Mouse (Mus musculus): ENCODE measurements at regions not wholly inside any gene's neighbourhood (a gene's known extent, or its start where the extent isn't known, plus 50 kb on each side); places are given as distances from the start of the nearest gene placed in this dataset.

DNA sequence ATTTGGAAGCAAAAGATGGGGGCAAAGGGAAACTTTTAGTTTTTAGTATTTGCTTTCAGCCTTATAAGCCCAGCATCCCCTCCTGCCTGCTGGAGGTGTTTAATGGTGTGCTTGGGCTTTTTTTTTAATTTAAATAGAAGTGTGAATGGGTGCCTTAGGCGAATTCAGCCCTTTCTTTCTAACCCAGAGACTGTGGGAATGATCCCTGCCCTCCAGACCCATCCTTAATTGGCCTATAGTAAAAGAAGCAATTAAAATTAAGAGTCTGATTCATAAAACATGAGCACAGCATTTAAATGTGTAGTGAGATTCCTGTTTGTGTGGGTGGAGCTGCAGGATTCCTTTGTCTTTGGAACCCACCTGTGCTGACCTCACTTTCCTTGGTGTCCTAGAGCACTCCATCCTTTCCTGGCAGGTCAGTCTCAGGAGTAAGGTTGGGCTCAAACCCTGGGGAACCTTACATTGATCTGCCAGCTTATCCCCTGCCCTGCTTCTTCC lies 552.6 kb downstream of the Bcl11a start:
- intact Hi-C loops (cut with DNase I): no loop called here
- DNase-seq (ENCODE audit: extremely low spot score in 1 of 2, low spot score in 2 of 2): no peak

DNA sequence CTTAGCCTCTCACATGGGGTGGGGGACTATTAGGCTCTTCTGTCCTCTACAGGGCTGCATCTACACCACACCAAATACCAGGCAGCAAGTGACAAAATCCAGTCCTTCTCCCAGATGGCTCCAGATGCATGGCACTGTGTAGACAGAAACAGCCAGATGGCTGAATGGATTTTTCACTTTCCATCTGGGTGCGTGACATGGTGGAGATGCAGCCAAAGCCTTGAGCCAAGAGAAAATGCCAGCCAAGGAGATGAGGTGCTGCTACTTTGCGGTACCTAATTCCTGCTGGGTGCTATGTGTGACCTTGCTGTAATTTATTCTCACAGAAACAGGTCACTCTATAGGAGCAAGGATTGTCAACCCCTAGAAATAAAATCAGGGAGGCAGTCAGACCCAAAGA lies 553.8 kb downstream of the Bcl11a start:
- DNase-seq (ENCODE audit: extremely low spot score in 1 of 2, low spot score in 2 of 2): peak in 1 of 2 experiments; percentile 11
- intact Hi-C loops (cut with DNase I): no loop called here

DNA sequence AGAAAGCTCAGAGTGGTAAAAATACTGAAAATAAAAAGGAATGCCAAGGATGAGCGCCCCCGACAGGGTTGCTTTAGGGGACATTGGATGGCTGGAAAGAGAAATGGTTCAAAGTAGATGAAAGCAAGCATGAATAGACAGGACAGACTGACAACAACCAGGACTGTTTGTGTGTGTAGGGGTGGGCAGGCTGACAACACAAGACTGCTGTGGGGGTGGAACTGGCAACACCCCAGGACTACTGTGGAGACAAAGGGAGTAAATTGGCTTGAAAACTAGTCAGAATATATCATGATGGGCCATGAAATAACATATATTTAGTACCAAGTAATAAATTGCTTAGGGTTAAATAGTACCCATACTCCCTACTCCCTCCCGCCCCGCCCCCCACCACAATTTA lies 558.9 kb downstream of the Bcl11a start:
- DNase-seq (ENCODE audit: extremely low spot score in 1 of 2, low spot score in 2 of 2): no peak
- intact Hi-C loops (cut with DNase I): no loop called here

DNA sequence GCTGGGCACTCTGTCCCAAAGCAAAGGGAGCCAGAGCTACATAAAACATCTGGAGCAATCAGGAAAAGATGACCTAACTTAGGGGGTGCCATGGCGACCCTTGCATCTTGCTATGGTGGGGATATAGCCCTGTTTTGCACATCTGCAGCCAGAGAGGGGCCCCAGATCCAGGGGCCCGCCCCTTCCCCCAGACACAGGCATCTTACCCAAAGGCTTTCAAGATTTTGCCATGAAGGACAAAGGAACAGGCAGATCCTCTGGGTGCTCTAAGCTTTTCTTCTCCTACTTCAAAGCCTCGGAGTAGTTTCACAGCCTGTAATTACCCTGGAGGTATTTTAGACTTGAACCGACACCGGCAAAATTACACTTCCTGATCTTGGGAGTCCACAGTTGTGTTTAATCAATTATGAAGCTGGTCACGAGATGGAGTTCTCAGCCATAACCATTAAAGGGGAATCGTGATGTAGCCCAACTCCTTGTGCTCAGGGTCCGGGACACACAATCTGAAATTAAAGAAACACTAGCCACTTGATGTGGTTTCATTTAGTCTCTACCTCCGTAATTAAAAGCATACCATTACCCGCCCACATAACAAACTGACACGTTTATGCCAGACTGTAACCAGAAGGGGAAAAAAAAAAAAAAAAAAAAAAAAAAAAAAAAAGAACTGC lies 565.7 kb downstream of the Bcl11a start:
- intact Hi-C loops (cut with DNase I): no loop called here

DNA sequence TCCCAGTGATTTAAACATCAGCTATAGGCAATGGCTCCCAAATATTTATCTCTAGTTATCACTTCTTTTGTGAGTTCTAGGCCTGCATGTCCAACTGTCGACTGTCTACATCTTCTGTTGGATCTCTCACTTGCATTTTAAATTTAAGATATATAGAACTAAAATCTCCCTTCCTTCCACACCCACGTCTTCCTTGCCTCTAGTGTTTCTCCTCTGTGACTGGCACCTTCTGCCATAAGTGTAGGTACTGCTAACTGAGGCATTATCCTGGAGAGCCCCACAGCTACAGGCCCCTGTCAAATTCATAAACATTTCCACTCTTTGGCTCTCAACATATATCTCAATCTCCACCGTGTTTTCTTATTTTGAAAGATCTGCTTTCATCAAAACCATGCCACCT lies 575.0 kb downstream of the Bcl11a start:
- no peak for DNase-seq (ENCODE audit: extremely low spot score in 1 of 2, low spot score in 2 of 2)
- intact Hi-C loops (cut with DNase I): no loop called here

More for the DNA sequence above, 565.7 kb downstream of the Bcl11a start:
- DNase-seq (ENCODE audit: extremely low spot score in 1 of 2, low spot score in 2 of 2): no peak

DNA sequence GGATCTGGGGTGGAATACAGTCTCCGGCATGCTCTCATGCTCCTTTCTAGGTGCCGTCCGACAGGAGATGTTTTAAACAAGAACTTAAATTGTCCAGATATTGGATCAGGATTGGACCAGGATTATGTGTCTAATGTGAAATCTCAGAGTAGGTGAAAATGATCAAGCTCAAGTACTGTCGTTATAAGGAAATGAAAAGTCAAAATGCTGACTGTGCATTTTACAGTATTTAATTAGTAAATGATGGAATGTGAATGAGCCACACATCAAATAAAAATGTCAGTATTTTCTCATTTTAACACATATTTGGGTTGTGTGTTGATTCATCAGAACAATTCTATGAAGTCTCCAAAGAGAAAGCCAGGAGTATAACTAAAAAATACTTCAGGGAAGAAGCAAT lies 586.2 kb downstream of the Bcl11a start:
- no peak for DNase-seq (ENCODE audit: extremely low spot score in 1 of 2, low spot score in 2 of 2)
- intact Hi-C loops (cut with DNase I): no loop called here

DNA sequence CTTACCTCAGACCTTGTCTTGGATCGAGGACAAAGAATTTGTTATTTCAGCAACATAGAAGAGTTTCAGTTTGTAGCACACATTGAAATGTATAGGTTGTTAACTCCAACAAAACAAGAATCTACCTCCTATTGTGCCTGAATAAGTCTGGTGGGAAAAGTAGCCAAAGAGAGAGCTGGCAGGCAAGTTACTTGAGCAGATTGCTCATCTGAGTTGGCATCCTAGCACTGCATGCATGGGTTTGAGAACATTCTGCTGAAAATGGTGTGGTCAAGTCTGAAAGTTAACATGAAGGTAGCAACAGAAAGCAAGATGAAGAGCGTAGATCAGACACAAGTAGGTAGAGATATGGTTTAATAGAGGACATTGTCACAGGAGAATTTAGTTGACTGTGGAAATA lies 587.5 kb downstream of the Bcl11a start:
- intact Hi-C loops (cut with DNase I): no loop called here
- DNase-seq (ENCODE audit: extremely low spot score in 1 of 2, low spot score in 2 of 2): no peak

DNA sequence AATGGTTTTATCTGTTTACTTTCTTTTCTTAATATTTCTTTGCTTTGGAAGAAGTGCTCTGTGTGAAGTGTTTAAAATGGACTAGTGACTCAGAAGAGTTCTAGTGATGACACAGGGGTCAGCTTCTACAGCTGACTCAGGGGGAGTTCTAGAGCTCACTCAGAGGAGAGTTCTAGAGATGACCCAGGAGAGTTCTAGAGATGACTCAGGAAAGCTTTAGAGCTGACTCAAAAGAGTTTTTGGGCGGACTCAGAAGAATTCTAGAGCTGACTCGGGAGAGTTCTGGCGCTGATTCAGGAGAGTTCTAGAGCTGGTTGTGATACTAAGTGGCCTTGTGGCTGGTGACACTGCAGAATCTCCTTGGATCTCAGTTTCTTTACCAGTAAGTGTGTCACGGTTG lies 593.8 kb downstream of the Bcl11a start:
- no peak for DNase-seq (ENCODE audit: extremely low spot score in 1 of 2, low spot score in 2 of 2)
- intact Hi-C loops (cut with DNase I): no loop called here

DNA sequence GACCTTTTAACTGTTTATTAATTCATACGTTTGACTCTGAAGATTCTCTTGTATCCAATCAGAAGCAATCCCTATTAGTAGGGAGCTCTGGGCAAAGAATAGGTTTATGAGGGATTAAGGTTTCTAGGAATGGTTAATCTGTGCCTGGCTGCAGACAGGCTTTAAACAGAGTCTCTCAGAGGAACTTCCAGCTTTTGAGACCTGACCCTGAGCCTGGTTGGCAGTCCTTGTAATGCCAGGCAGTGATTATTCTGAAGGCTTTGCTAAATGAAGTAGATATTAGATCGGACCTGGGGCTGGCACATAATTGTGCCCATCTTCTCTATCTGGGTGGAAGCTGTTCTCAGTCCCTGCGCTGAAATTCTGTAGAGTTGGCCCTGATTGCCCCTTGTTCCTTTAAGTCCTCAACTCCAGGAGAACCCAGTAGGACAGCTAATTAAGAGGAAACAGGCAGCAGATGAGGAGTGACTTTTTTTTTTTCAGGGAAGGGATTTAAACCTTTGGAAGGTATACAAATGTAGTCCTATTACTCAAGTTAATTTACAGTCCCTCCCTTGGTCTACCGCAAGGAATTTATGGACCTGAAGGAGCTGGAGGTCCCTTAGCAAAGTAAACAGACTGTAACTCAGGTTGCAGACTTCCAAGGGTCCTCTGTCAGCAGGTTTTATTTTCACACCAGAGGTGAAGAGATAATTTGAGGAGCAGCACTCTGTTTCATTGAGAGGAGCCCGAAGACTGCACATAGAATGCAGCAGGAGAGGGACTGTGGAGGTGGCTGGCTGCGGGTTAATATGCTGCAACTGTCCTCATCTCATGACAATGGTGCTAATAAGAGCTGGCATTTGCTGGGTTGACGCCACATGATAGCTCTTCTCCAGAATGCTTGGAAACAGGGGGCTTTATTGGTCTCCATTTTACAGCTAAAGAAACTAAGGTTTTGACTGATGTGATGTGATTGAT lies 595.7 kb downstream of the Bcl11a start:
- intact Hi-C loops (cut with DNase I): no loop called here
- DNase-seq (ENCODE audit: extremely low spot score in 1 of 2, low spot score in 2 of 2): no peak

DNA sequence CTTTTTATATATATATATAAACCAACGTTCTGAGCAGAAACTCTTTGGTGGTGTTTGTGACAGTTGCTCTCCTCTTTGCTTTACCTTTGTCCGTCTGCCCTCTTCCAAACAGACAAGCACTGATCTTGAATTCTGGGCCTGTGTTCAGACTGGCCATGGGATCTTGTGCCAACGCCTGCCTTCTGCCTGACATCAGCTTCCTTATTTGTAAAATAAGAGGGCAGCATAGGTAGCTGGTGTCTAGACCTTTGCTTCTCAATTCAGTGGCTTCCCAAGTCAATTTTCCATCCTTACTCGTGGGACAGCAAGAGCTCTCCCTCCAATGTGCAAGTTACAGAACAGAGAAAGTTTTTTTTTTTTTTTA lies 596.3 kb downstream of the Bcl11a start:
- intact Hi-C loops (cut with DNase I): no loop called here
- DNase-seq (ENCODE audit: extremely low spot score in 1 of 2, low spot score in 2 of 2): no peak

DNA sequence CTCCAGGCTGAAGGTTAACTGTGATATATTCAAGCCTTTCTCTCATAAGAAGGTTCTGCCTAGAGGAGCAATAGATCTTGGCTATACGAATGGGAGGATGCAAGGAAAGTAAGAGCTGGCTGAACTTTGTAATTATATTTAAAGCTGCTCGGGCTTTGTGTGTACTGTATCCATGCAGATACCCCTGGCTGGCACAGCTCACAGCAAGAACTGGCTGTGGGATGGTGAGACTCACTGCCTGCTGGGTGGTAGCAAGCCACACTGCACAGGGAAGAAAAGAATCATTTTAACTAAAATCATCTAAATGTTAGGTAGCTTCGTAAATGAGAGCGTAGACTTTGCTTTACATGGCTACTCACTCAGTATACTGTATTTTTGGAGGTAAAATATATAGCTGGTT lies 599.2 kb downstream of the Bcl11a start:
- no peak for DNase-seq (ENCODE audit: extremely low spot score in 1 of 2, low spot score in 2 of 2)
- intact Hi-C loops (cut with DNase I): no loop called here

DNA sequence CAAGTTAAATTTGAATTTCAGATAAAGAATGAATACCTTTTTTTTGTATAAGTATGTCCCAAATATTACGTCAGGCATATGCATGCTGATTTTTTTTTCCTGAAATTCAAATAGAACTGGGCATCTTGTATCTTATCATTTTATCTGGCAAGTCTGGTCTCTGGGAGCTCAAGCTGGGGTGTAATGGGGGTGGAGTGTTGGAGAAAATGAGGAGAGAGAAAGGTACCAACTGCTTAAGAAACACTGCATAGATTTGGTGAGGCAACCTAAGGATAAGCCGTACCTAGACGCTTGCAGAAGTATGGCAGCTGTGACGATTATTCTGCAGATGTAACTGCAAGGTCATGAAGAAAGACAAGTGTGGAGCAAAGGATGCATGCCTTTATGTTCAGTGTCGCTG lies 601.7 kb downstream of the Bcl11a start:
- no peak for DNase-seq (ENCODE audit: extremely low spot score in 1 of 2, low spot score in 2 of 2)
- intact Hi-C loops (cut with DNase I): no loop called here

DNA sequence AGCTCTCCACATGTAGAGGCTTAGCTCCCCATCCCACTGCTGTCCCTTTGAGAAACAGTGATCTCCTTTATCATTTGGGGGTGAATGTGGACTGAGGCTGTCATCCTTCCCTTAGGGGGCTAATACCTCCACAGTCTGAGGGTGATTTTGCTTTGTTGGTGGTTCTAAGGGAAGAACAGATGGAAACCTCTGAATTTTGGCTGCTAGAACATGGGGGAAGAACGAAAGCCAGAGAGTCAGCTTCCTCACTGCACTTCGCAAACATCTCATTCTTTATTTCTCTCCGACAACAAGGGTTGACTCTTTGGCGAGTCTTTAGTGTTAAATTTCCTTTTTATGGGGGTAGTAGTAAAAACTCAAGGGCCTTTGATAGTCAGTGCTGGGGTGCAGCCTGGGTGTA lies 604.6 kb downstream of the Bcl11a start:
- DNase-seq (ENCODE audit: extremely low spot score in 1 of 2, low spot score in 2 of 2): no peak
- intact Hi-C loops (cut with DNase I): no loop called here

DNA sequence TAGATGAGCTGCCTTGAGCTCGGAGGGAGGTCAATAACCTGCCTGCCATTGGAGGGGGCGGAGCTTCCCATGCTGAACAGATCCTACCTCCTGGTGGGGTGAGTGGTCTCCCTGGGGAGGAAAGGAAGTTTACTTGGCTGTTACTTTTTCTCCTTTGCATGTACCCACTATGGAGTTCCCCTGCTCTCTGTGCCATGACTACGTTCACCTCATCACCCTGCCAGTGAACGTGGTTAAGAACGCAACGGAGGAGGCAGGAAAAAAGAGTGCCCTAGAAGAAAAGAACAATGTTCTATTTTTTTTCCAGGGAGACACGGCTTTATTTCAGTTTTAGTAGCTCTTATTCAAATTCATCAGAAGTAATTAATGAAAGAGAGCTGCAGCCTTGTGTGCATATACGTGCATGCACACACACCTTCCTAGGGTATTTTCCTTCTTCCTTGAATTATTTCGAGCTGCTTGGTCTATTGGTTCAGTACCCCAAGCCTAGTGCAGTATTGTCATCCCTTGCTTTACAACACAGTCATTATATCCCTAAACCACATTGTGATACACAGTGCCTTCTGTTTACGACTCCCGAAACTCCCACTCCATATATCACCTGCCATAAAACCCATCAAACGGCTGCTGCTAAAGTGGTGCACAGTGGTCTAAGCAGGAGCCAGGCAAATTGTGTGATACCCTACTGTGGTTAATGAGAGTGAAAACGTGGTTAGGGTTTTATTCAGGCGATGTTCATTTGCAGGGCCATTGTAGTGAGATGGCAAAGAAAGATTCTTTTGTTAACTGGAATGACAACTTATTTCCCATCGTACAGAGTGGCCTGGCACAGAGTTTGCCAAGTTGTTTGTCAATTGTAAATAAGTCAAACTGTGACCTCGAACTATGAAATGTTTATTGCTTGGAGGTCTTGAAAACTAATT lies 608.0 kb downstream of the Bcl11a start:
- intact Hi-C loops (cut with DNase I): no loop called here

DNA sequence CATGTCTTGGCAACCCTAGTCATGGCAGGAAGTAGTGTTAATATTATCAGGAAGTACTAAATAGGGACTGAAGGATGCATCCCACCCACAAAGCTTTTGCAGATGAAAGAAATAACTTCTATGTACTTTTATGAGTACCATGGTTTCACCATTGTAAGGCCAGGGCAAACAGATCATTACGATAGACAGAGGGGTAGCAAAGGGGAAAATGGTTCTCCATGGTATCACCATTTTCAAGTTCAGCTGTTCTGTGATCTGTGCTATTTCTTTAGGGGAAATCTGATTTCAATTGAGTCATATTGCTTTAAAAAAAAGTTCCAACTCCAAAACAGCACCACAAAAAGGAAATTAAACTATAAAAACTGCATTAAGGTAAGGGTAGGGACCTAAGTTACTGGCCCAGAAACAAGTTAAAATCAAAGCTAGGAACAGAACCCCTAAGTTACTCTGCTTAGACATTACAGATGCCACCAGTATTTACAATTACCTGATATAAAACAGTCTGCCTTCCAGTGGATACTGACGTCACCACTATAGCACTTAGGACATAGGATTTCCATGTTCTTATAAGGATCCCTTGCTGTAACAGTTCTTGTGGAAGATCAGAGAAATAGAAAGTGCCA lies 610.4 kb downstream of the Bcl11a start:
- intact Hi-C loops (cut with DNase I): no loop called here
- no peak for DNase-seq (ENCODE audit: extremely low spot score in 1 of 2, low spot score in 2 of 2)

More for the DNA sequence above, 608.0 kb downstream of the Bcl11a start:
- DNase-seq (ENCODE audit: extremely low spot score in 1 of 2, low spot score in 2 of 2): no peak

DNA sequence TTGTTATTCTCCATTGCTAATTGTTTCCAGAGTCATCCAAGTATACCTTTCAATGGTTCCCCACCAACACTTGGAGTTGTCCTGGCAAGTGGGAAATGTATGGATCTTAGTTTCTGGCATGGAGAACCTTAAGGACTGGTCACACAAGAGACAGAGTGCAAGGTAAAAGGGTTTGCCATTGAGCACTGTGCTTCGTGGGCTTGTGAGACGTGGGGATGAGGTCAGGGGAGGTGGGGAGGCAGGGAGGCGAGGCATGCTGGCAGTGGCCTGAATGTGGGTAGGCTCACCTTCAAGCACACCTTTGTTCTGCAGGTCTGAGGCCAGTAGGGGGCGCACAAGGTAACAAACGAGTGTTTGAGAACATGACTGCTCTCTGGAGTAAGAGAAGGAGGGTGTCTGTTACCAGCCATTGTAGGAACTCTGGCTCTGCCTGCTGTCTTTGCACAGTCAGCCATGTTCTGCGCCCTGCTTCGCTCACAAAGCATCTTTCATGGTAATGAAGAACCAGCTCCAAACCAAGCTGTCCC lies 612.0 kb downstream of the Bcl11a start:
- peak in 1 of 2 experiments; percentile 26 for DNase-seq (ENCODE audit: extremely low spot score in 1 of 2, low spot score in 2 of 2)
- intact Hi-C loops (cut with DNase I): no loop called here

DNA sequence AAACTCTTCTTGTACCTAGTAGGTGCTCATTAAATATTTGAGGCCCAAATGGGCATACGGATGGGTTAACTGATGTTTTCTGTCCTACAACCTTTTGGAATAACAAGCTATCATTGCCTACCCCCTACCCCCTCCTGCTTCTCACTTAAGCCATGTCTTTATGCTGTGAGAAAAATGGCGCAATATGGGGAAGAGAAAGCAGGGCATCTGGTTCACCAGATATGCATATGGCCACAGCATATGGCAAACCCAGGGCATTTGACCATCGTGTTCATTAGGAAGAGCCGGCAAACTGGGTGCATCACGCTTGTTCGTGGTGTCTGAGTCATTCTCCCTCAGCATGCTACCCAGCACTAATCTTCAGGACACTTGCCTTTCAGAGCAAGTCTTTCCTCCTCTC lies 616.1 kb downstream of the Bcl11a start:
- intact Hi-C loops (cut with DNase I): no loop called here
- DNase-seq (ENCODE audit: extremely low spot score in 1 of 2, low spot score in 2 of 2): no peak

DNA sequence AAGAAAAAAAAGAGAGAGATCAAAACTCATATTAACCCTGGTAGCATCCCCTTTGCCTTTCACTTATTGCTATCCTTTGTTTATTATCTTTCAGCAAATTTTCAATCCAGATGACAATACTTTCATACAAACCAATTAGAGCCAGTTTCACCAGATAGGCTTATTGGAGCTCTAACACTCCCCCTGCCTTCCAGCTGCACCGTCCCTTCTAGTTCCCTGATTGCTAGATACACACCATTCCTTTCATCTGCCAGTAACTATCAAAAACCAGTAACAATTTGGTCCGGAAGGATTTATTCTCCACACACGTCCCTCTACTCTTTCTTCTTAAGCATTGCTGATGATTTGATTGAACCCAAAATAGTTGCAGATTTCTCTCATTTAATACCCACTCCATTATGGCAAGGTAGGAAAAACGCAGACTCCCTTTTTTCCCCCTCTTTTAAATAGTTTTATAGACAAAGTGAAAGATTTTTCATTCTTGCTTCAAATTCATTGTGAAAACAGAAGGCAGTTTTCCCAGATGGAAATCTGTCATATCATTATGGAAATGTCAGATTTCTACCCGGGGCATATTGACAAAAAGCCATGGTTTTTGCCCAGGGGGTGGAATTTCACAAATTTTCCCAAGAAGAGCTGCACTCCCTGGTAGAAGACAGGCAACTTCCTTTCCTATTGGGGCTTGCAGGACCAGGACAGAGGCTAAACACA lies 617.3 kb downstream of the Bcl11a start:
- no peak for DNase-seq (ENCODE audit: extremely low spot score in 1 of 2, low spot score in 2 of 2)
- intact Hi-C loops (cut with DNase I): no loop called here

All from left cerebral cortex, postnatal 10 days (tissue).